Mouse (Mus musculus): ENCODE data around the gene Gpc1. TPM values are rescaled to one million over a fixed set of nuclear protein-coding genes. Genes with fewer than 3 reads are reported as not detected.
A peak's percentile ranks its signal among the peaks of the same experiment; 100 is the strongest.

The Gpc1 gene
- 38.0 and 49.9 TPM in 2 replicates for total RNA-seq (2012; rRNA removed)

GRCm38 (mm10) chr1:92831188-92832001 lies at the start of gene Gpc1:
Gene Gpc1, plus strand, starts transcription at chr1:92831645.
- peak; percentile 64 for DNase-seq (ENCODE audit: low read depth, low spot score)
- TF ChIP-seq ZC3H11A (IDR thresholded peaks at IDR 0.05; ENCODE audit: borderline replicate concordance, low read depth, low read length) (no peak), MAFK (IDR thresholded peaks at IDR 0.05; ENCODE audit: insufficient read depth, low read depth, low read length) (no peak), ZNF384 (IDR thresholded peaks at IDR 0.05; ENCODE audit: low read depth, low read length) (no peak)
- in situ Hi-C loops (cut with MboI; ENCODE audit: low sequenced_read_pairs in 2 of 2, unreplicated experiment in 2 of 2) = no loop called here

GRCm38 (mm10) chr1:92781862-92782261 lies 49.6 kb upstream of the Gpc1 start:
- no peak for DNase-seq (ENCODE audit: low read depth, low spot score)
- H3K27ac ChIP-seq (ENCODE audit: insufficient read depth, low read depth, low read length, poor library complexity, severe bottlenecking) = no peak overlapping the region
- H3K4me3 ChIP-seq (ENCODE audit: insufficient read depth in 1 of 2, low read depth in 1 of 2, low read length in 2 of 2, poor library complexity in 1 of 2, severe bottlenecking in 1 of 2) = no peak overlapping the region
- H3K9ac ChIP-seq (ENCODE audit: insufficient read depth, low read depth, low read length, poor library complexity, severe bottlenecking) = no peak overlapping the region
- in situ Hi-C loops (cut with MboI; ENCODE audit: low sequenced_read_pairs in 2 of 2, unreplicated experiment in 2 of 2) = no loop called here
- TF ChIP-seq CHD2 (IDR thresholded peaks at IDR 0.05; ENCODE audit: low read depth, low read length) (no peak), HCFC1 (IDR thresholded peaks at IDR 0.05; ENCODE audit: borderline replicate concordance, insufficient read depth, low read length) (no peak), ZC3H11A (IDR thresholded peaks at IDR 0.05; ENCODE audit: borderline replicate concordance, low read depth, low read length) (no peak), MAFK (IDR thresholded peaks at IDR 0.05; ENCODE audit: insufficient read depth, low read depth, low read length) (no peak), ZNF384 (IDR thresholded peaks at IDR 0.05; ENCODE audit: low read depth, low read length) (no peak)
- no peaks in the 10 kb centered on the region for H3K36me3 ChIP-seq (ENCODE audit: control insufficient read depth, insufficient read depth, low read length, poor library complexity, severe bottlenecking)
- H3K4me1 ChIP-seq (ENCODE audit: control insufficient read depth in 2 of 2, insufficient read depth in 2 of 2, low read length in 2 of 2, poor library complexity in 1 of 2) = 0 out of 4 replicates have a peak, but pooled peaks cover 0 to 3% of the 10 kb centered on the region in 2 experiments
- no peaks in the 10 kb centered on the region for H3K9me3 ChIP-seq (ENCODE audit: control insufficient read depth, insufficient read depth, low read depth, low read length)

More at GRCm38 (mm10) chr1:92831188-92832001, at the start of gene Gpc1:
- H3K9me3 ChIP-seq (ENCODE audit: control insufficient read depth, insufficient read depth, low read depth, low read length) = no peaks in the 10 kb centered on the region
- peak within 1 kb of the TSS; percentile 60; the same call in 1 of the 2 replicates for H3K27ac ChIP-seq (ENCODE audit: insufficient read depth, low read depth, low read length, poor library complexity, severe bottlenecking)
- H3K4me3 ChIP-seq (ENCODE audit: insufficient read depth in 1 of 2, low read depth in 1 of 2, low read length in 2 of 2, poor library complexity in 1 of 2, severe bottlenecking in 1 of 2) = peak within 1 kb of the TSS; percentile 78 to 93
- H3K9ac ChIP-seq (ENCODE audit: insufficient read depth, low read depth, low read length, poor library complexity, severe bottlenecking) = peak within 1 kb of the TSS; percentile 88
- peaks cover 2% of the 10 kb centered on the region; the same call in 1 of the 2 replicates for H3K36me3 ChIP-seq (ENCODE audit: control insufficient read depth, insufficient read depth, low read length, poor library complexity, severe bottlenecking)
- peaks cover 0 to 3% of the 10 kb centered on the region in 2 experiments; a peak in 1 of 4 replicates for H3K4me1 ChIP-seq (ENCODE audit: control insufficient read depth in 2 of 2, insufficient read depth in 2 of 2, low read length in 2 of 2, poor library complexity in 1 of 2)

- DNase-seq (ENCODE audit: low read depth, low spot score) = no peak
- Histone ChIP-seq H3K9me3 (ENCODE audit: control insufficient read depth, insufficient read depth, low read depth, low read length) (no peaks in the 10 kb centered on the region), H3K9ac (ENCODE audit: insufficient read depth, low read depth, low read length, poor library complexity, severe bottlenecking) (no peak overlapping the region), H3K4me1 (ENCODE audit: control insufficient read depth in 2 of 2, insufficient read depth in 2 of 2, low read length in 2 of 2, poor library complexity in 1 of 2) (0 out of 4 replicates have a peak, but pooled peaks cover 0 to 3% of the 10 kb centered on the region in 2 experiments), H3K36me3 (ENCODE audit: control insufficient read depth, insufficient read depth, low read length, poor library complexity, severe bottlenecking) (no peaks in the 10 kb centered on the region), H3K4me3 (ENCODE audit: insufficient read depth in 1 of 2, low read depth in 1 of 2, low read length in 2 of 2, poor library complexity in 1 of 2, severe bottlenecking in 1 of 2) (no peak overlapping the region), H3K27ac (ENCODE audit: insufficient read depth, low read depth, low read length, poor library complexity, severe bottlenecking) (no peak overlapping the region)
- TF ChIP-seq ZNF384 (IDR thresholded peaks at IDR 0.05; ENCODE audit: low read depth, low read length) (no peak), MAFK (IDR thresholded peaks at IDR 0.05; ENCODE audit: insufficient read depth, low read depth, low read length) (no peak), CHD2 (IDR thresholded peaks at IDR 0.05; ENCODE audit: low read depth, low read length) (no peak), HCFC1 (IDR thresholded peaks at IDR 0.05; ENCODE audit: borderline replicate concordance, insufficient read depth, low read length) (no peak), ZC3H11A (IDR thresholded peaks at IDR 0.05; ENCODE audit: borderline replicate concordance, low read depth, low read length) (no peak)
- in situ Hi-C loops (cut with MboI; ENCODE audit: low sequenced_read_pairs in 2 of 2, unreplicated experiment in 2 of 2) = no loop called here
These were observed 48.9 kb upstream of the Gpc1 start for GRCm38 (mm10) chr1:92782587-92782986.

GRCm38 (mm10) chr1:92787221-92787620 lies 44.2 kb upstream of the Gpc1 start:
- H3K27ac ChIP-seq (ENCODE audit: insufficient read depth, low read depth, low read length, poor library complexity, severe bottlenecking) = no peak overlapping the region
- H3K9ac ChIP-seq (ENCODE audit: insufficient read depth, low read depth, low read length, poor library complexity, severe bottlenecking) = no peak overlapping the region
- TF ChIP-seq HCFC1 (IDR thresholded peaks at IDR 0.05; ENCODE audit: borderline replicate concordance, insufficient read depth, low read length) (no peak), ZNF384 (IDR thresholded peaks at IDR 0.05; ENCODE audit: low read depth, low read length) (no peak), MAFK (IDR thresholded peaks at IDR 0.05; ENCODE audit: insufficient read depth, low read depth, low read length) (no peak), ZC3H11A (IDR thresholded peaks at IDR 0.05; ENCODE audit: borderline replicate concordance, low read depth, low read length) (no peak), CHD2 (IDR thresholded peaks at IDR 0.05; ENCODE audit: low read depth, low read length) (no peak)
- in situ Hi-C loops (cut with MboI; ENCODE audit: low sequenced_read_pairs in 2 of 2, unreplicated experiment in 2 of 2) = no loop called here
- no peaks in the 10 kb centered on the region for H3K36me3 ChIP-seq (ENCODE audit: control insufficient read depth, insufficient read depth, low read length, poor library complexity, severe bottlenecking)
- no peak overlapping the region for H3K4me3 ChIP-seq (ENCODE audit: insufficient read depth in 1 of 2, low read depth in 1 of 2, low read length in 2 of 2, poor library complexity in 1 of 2, severe bottlenecking in 1 of 2)
- H3K4me1 ChIP-seq (ENCODE audit: control insufficient read depth in 2 of 2, insufficient read depth in 2 of 2, low read length in 2 of 2, poor library complexity in 1 of 2) = peaks cover 0 to 6% of the 10 kb centered on the region in 2 experiments; a peak in 1 of 4 replicates
- no peaks in the 10 kb centered on the region for H3K9me3 ChIP-seq (ENCODE audit: control insufficient read depth, insufficient read depth, low read depth, low read length)
- DNase-seq (ENCODE audit: low read depth, low spot score) = no peak
